Mouse (Mus musculus): ENCODE measurements around the gene Rrp9.
"Not testable (repeated sequence)": the region's sequence is repeated elsewhere in the genome, so short reads cannot be mapped to it uniquely, and the experiment has no call there.

Gene Rrp9

DNA sequence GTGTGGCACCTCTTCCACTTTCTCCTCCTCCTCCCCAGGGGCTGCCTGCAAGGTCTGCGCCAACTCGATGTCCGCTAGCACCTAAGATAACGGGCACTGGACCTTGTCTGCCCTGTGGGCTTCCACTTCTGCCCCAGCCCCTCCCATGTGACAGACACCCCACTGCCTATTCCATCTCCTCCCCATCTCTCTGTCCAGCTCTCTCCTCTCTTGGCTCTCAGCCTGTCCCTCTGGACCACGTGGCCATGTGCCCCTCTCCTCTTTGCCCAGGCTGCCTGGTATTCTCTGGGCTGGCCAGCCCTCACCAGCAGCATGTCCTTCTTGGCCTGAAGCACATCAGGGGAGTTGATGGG is 2.0 kb upstream of the Rrp9 start:
- DNase-seq (ENCODE audit: low read depth, low spot score) = no peak

DNA sequence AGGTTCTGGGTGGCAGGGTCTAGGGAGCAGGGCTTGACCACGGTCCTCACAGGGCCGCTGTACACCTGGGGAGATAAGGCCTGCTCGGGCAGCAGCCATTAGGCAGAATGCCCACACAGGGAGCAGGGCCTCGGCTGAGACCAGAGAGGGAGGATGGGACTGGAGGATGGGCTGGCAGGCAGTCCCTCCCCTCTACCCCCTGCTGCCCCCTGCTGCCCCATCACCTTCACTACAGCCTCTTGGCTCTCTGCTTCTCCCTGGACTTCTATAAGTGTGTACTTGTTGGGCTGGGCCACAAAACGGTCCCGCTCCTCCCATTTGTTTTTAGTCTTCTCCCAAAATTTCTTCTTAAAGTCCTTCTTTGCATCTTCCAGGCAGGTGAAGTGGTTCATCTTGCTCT is 1.3 kb upstream of the Rrp9 start:
- peak; percentile 83 for DNase-seq (ENCODE audit: low read depth, low spot score)

DNA sequence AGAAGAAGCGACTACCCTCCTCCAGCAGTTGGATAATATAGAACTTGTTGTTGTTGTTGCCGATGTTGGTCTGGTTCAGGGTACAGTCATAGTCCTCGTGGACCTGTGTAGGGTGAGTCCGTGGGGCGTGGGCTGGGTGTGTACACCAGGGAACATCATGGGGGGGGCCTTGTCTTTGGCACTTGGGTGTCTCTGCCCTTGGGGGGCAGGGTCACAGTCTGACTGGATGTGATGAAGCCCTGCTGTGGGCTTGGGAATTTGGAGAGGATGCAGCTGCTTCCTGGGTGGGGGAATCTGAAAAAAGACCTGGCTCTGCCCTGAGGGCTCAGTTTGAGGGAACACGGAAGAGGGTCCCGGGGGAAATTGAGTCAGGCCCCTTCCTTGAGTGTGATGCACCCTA is 717 bp upstream of the Rrp9 start:
- DNase-seq (ENCODE audit: low read depth, low spot score) = peak; percentile 25

DNA sequence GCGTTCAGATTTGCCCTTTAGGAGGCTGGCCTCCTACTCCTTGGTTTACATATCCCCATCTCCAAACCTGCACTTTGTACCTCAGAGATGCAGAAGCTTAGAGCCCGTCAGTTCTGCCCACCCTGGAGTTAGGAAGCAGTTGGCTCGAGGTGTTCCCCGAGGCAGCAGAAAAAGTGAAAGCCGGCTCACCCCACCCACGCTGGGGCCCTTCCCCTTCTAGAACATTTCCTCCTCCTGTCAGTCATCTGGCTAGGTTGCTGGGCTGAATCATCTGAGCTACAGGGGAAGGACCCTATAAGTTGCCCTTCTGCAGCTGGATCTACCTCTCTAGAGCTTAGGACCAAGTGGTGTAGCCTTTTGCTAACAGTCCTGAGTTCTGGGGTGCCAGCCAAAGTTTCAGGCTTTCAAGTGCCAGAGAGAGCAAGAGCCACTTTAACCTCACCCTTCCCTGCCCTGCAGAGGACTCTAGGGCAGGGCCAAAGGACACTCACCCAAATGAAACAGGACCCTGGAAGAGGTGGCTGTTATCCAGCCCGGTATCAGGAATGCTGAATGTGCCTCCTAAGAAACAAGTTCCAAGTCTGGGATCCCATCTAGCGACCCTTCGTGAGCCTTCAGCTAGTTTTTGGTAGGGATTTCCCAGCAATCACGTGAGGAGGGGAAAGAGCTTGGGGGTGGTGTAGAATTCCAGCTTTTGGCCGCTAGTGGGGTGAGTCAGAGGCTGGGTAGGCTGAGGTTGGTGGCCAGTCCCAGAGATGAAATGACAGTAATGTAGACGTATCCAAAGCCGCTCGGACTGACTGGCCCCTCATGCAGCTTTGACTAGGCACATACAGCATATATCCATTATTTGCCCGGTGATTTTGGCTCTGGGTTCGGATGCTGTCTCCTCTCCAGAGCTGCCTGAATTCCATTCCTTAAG is 500 bp downstream of the Rrp9 start:
- peak; percentile 78 for DNase-seq (ENCODE audit: low read depth, low spot score)

DNA sequence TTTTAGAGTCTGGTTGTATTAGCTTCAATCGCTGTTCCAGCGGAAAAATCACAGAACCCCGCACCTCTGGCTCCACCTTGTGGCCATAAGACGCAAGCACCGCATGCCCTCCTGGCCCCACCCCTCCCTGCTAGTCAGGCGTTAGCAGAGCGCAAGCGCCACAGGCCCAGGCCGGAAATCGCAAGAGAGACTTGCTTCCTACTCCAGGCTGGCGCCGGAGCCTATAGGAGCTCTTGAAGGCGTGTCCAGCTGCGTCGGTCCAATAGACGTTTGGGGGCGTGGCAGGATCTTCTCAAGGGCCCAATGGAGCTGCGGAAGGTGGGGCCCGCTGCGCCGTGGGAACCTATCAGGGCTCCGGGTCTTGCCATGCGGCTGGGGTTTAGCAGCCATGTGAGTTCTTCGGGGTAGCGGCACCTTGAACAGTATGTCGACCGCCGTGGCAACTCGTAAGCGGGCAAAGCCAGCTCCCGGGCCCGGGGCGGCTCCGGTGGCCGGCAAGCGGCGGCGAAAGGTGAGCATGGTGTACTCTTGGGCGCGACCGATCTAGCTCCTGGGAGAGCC is 1.2 kb downstream of the Rrp9 start, which contains the start of gene Parp3:
Gene Parp3, minus strand, starts transcription at position 26 of the 561 bp plus-strand sequence.
- DNase-seq (ENCODE audit: low read depth, low spot score) = peak; percentile 100

- DNase-seq (ENCODE audit: low read depth, low spot score) = peak; percentile 32
Measured at GRCm38 (mm10) chr9:106477649-106478048, 1.9 kb downstream of the Rrp9 start.

GRCm38 (mm10) chr9:106478101-106478500 is 2.3 kb downstream of the Rrp9 start:
- DNase-seq (ENCODE audit: low read depth, low spot score) = no peak

GRCm38 (mm10) chr9:106480541-106480940 is 4.8 kb downstream of the Rrp9 start:
- DNase-seq (ENCODE audit: low read depth, low spot score) = no peak

- DNase-seq (ENCODE audit: low read depth, low spot score) = no peak
Measured at GRCm38 (mm10) chr9:106481075-106481474, 5.3 kb downstream of the Rrp9 start.

GRCm38 (mm10) chr9:106481676-106482075 is 5.9 kb downstream of the Rrp9 start:
- no peak for DNase-seq (ENCODE audit: low read depth, low spot score)

- no peak for DNase-seq (ENCODE audit: low read depth, low spot score)
Measured at GRCm38 (mm10) chr9:106482578-106483115, 6.9 kb downstream of the Rrp9 start.

GRCm38 (mm10) chr9:106483136-106483535 is 7.4 kb downstream of the Rrp9 start:
- DNase-seq (ENCODE audit: low read depth, low spot score) = no peak

DNA sequence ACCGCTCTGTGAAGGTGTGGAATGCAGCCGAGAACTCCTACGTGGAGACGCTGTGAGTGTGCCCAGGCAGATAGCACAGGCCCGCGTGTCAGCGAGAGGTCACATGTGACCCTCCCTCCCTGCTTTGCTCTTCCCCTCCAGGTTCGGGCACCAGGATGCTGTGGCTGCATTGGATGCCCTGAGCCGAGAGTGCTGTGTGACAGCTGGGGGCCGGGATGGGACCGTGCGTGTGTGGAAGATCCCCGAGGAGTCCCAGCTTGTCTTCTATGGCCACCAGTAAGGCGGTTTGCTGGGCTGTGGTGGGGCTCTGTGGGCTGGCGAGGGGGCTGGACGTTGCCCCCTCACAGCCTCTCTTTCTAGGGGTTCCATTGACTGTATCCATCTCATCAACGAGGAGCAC is 7.8 kb downstream of the Rrp9 start:
- no peak for DNase-seq (ENCODE audit: low read depth, low spot score)

- DNase-seq (ENCODE audit: low read depth, low spot score) = no peak
Measured at GRCm38 (mm10) chr9:106485076-106485475, 9.3 kb downstream of the Rrp9 start.

DNA sequence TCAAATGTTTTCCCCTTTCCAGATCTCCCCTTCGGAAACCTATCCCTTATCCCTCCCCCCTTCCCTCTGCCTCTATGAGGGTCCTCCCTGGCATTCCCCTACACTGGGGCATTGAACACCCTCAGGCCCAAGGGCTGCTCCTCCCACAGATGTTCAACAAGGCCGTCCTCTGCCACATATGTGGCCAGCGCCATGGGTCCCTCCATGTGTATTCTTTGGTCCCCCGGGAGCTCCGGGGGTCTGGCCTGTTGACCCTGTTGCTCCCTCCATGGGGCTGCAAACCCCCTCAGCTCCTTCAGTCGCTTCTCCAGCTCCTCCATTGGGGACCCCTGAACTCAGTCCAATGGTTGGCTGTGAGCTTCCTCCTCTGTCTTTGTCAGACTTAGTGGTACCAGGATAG is 11.8 kb downstream of the Rrp9 start:
- DNase-seq (ENCODE audit: low read depth, low spot score) = not testable (repeated sequence)

DNA sequence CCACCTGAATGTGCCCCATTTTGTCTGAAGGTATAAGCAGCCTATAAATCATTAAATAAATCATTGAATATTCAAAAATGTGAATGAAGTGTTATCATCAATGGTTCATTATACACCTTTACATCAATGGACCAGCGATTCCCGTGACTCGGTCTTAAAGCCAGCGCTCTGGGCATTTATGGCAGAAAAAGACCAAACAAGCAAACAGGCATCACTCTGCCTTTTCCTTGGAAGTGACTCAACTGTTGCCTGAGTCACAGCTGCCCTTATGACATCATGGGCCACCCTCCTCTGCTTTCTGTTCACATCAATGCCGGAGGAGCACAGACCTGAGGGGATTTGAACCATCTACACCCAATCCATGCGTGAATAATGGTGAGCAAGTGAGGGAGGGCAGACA is 23.9 kb downstream of the Rrp9 start, which contains the start of gene Iqcf1:
Gene Iqcf1, plus strand, starts transcription at position 301 of the 400 bp plus-strand sequence.
- DNase-seq (ENCODE audit: low read depth, low spot score) = no peak

GRCm38 (mm10) chr9:106501846-106502245 is 26.1 kb downstream of the Rrp9 start:
- no peak for DNase-seq (ENCODE audit: low read depth, low spot score)

DNA sequence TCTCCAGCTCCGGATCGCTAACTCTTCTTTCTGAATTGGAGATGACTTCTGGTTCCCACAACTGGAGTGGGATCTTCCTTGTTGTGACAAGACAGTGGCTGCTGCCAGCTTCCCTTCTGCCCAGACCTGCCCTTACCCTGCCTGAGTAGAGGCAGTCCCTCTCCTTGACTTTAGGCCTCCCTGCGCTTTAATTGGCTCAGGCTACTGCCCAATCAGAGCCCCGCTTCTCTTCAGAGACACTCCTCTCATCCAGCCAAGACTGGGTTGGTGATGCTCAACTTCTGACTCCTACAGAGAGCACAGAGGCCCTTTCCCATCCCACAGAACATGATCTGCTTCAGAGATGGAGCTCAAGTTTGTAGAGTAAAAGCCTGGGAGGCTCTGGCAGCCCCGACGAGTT is 28.5 kb downstream of the Rrp9 start:
- no peak for DNase-seq (ENCODE audit: low read depth, low spot score)

DNA sequence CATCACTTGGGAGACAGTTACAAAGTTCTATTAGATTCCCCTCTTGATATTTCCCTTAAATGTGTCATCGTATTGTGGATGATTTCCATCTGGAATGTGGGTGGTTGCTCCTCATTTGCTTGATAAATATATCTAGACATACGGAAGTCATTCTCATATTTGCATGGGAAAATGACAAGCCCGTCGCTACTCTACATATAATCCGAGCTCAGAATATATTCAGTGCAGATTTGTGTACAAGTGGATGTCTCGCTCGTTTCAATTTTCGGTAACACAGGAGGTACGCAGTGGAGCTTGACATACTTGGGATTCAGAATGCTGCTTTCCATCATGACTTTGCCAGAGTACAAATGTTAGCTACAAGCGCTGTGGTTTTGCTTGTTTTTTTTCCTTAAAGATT is 33.6 kb downstream of the Rrp9 start:
- no peak for DNase-seq (ENCODE audit: low read depth, low spot score)

DNA sequence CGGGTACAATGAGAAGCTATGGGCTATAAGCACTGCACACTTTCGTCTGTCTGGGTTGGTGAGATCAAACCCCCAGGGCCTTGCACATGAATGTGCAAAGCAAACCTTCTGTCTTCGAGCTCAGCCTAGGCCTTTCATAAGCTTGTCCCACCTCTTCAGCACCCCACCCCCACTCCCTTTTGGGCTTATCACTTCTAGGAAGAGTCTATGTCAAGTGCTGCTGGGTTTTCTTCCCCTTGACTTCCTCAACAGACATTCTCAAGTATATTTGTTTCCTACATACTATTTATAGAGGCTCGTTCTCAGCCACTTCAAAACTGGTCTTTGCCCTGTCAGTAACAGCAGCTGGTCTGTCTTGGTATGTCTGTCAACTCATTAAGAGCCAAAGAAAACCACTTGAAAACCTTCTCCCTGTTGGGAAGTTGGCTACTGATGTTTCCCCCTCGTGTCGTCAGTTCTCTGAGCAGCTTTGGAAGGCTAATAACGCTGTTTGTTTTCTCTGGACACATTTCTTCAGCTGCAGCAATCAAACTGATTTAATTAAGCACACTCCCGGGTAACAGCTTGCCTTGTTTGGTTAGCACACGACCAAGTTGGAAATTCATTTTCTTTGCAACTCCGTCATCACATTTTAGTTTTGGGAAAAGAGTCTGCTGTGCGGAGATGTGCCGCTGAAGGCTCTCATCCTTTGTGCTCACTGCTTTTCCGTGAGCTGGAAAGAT is 37.1 kb downstream of the Rrp9 start:
- DNase-seq (ENCODE audit: low read depth, low spot score) = no peak

DNA sequence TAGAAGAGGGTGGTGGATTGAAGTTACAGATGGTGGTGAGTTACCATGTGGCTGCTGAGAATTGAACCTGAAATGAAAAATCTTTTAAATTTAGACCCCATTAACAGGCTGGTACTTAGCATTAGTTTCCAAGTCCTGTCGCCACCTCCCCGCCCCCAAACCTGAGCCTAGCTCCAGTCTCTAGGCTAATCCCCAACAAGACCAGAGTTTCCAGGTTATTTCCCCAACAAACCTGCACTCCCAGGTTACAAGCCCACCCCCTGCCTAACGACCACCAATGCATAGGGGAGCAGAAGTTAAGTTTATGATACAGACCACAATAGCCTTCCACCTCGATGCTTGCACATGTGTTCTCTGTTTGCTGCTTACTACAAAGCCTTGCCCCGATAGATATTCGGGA is 37.8 kb downstream of the Rrp9 start:
- no peak for DNase-seq (ENCODE audit: low read depth, low spot score)

DNA sequence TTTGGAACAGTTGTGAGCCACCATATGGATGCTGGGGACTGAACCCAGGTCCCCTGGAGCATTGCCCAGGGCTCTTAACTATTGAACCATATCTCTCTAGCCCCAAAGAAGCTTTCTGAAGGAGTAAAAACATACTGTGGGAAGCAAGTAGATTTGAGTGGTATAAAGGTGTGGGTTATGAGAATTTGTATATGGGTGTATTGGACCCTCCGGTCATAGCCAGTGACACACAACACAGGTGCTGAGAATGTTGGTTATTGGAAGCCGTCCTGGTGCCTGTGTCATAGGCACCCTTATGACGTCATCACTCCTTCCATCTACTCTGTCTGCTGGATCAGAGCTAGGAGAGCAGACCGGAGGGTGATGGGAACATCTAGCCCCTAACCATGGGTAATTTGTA is 38.5 kb downstream of the Rrp9 start, which contains the start of gene Iqcf5:
Gene Iqcf5, plus strand, starts transcription at position 301 of the 400 bp plus-strand sequence.
- DNase-seq (ENCODE audit: low read depth, low spot score) = no peak

Measured in CD4-positive, CD25-positive, alpha-beta regulatory T cell, adult 2 months (primary cell).